Mouse (Mus musculus): ENCODE results near the gene Trp63. TPM values are rescaled to one million over a fixed set of nuclear protein-coding genes. Genes with fewer than 3 reads are reported as not detected.

Gene Trp63
- total RNA-seq, 2 experiments from 2014 or later, result 0.35 TPM; not detected in 1

DNA sequence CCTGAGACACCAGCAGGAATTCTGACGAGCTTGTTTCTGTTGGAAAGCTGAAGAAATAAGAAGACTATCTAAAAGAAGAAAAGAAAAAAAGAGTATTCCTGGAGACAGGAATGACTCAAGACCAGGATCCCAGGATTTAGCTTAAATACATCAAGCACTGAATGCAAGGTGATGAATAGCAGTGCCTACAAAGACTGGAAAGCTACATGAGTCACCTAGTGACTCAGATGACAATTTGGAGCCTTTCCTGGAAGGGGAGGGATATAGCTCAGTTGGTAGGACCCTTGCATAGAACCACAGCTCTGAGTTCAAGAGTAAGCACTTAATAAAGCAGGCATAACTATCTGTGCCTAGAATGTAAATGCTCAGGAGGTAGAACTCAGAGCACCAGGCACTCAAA lies 93.9 kb downstream of the Trp63 start:
- ATAC-seq (replicated peaks; ENCODE audit: poor library complexity), result no peak

DNA sequence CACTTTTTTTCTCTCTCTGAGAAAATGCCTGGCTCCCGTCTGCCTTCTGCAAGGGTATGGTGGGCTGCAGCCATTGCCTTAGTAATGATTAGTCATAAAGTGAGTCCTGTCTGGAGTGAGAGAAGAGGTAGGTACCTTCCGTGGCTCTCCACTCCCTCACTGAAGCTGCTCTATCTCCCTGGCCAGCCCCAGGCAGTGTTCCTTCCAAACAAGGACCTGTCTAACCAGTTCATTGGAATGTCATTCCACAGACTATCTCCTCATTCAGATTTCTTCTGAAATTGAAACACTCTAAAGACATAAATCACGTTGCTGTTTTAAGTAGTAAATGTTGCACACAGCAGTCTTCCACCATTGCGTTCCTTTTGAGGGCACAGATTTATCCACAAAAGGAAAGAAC lies 96.4 kb downstream of the Trp63 start:
- no peak for ATAC-seq (replicated peaks; ENCODE audit: poor library complexity)

GRCm38 (mm10) chr16:25784246-25784645 lies 100.7 kb downstream of the Trp63 start:
- no peak for ATAC-seq (replicated peaks; ENCODE audit: poor library complexity)

GRCm38 (mm10) chr16:25786457-25786856 lies 102.9 kb downstream of the Trp63 start:
- no peak for ATAC-seq (replicated peaks; ENCODE audit: poor library complexity)

DNA sequence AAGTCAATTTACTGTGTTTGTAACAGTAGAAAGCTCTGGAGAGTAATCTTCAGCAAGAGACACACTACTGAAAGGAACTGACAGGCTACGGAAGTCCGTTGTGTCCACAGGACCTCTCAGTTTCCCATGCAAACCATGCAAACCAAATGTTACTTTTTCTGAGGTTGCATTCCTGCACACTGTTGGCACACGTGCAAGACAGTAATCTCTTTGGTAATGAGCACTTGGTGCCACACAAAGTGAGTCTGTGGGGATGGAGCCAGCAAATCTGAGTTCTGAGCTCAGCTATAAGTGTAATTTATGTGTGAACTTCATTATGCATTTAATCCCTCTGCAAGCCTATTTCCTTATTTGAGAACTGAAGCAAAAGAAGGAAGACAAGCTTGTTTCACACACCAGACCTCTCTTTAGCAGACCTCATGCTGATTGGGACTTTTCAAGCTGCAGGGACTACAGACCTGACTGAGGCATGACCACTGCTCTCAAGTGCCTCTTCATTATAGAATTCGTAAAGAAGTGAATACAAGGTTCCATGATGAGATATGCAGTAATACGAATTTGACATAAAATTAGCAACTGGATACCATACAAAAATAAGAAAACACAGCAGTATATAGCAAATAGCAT lies 109.2 kb downstream of the Trp63 start:
- ATAC-seq (replicated peaks; ENCODE audit: poor library complexity), result no peak

GRCm38 (mm10) chr16:25797732-25798294 lies 114.2 kb downstream of the Trp63 start:
- ATAC-seq (replicated peaks; ENCODE audit: poor library complexity), result no peak

DNA sequence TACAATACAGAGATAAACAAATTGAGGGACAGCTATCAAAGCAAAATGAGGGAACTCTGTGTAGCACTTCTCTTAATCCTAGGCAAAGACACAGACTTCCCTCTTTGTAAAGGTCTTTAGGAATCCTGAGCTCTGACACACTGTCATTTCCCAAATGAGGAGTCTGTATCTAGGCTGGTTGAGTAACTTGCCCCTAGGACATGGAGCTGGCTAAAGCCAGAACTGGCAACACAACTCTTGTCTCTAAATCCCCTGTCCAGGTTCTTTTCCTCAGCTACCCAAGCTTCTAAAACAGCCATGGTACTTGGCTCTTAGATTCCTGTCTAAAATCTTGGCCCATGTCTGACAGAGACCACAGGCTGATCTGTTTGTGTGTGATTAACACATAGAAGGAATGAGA lies 116.1 kb downstream of the Trp63 start:
- ATAC-seq (replicated peaks; ENCODE audit: poor library complexity), result no peak

DNA sequence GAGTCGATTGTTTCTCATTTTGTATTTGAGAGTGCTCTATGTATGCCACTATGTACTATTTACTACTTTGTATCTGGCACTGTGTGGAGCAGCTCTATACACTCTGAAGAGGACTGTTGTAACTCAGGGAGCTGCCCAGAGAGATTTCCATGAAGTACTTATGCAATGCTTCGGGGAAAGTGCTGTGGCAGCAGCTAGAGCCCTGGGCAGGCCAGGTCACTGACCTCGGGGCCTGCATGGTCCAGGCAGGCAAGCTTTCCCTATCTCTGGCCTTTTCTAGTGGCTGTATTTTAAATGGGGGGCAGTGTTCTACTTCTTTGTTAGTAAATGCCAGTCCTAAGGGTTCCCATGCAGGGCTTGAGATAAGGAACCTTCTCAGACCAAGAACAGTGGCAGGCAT lies 121.4 kb downstream of the Trp63 start:
- ATAC-seq (replicated peaks; ENCODE audit: poor library complexity), result no peak

GRCm38 (mm10) chr16:25807116-25807515 lies 123.6 kb downstream of the Trp63 start:
- ATAC-seq (replicated peaks; ENCODE audit: poor library complexity), result no peak

DNA sequence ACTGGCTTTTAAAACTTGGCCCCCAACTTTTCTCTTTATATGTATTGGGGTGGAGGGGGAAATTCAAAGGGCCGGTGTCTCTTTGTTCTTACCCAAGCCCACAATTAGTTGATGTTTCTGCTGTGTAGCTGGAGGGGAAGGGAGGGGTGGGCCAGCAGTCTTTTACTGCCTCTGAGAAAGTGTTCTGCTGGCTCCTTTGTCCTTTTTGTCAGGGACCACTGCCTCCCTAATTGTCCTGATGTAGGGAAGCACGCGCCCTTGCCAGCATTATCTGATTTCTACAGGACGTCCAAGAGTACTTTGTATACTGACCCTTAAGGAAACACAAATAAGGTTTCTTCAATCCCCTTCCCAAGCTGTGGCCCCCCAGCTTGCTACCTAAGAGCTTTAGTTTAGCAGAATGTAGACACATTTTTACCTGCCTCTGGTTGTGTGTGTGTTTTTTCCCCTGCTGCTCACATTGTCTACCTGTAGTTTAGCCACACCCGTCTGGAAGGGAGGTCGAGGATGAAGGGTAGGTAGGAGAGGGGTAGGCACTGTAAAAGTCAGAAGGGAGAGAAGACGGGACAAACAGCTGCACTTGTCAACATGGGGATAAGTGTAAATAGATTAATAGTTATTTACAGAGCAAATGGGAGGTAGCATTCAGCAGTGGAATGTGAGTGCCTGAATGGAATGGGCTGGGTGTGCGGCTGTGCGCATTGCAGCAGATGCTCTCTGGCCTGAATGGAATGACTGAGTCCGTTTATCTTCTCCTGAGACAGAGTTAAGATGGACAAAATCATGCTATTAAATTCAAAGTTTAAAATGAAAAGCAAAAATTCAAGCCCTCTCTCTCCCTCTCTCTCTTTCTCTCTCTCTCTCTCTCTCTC lies 134.4 kb downstream of the Trp63 start:
- ATAC-seq (replicated peaks; ENCODE audit: poor library complexity), result no peak

DNA sequence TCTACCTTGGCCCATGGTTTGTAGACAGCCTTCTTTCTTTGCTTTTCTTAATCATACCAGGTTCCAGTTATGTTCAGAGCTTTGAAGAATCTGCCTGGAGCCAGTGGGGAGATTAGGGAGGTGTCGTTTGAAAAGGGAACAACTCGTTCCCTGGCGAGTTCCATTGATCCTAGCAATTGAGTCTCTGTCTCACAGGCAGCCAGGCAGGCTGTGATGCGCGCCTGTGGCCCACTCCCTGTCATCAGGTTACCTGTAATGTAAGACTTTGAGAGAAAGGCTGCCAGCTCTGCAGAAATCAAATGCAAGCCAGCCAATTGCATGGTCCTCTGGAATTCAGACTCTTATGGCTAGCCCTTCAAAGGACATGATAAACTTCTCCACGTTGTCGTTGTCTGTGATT lies 142.5 kb downstream of the Trp63 start:
- no peak for ATAC-seq (replicated peaks; ENCODE audit: poor library complexity)

GRCm38 (mm10) chr16:25832576-25832975 lies 149.0 kb downstream of the Trp63 start:
- no peak for ATAC-seq (replicated peaks; ENCODE audit: poor library complexity)

DNA sequence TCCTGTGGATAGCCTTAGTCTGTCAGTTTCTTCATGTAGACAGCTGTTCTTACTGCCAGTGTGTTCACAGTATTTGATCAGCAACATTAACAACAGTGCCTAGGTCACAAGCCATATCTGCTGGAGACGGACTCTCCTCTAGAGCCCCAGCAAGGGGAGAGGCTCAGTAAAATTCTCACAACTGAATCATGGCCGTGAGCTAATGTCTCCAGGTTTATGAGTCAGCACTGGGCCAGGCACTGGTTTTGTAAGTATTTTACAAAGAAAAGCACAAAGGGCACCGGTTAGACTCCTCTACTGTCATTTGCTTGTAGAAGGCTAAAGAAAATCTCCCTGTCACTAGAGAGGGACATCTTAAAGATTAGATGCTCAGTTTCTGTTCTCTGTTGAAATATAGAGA lies 151.7 kb downstream of the Trp63 start:
- ATAC-seq (replicated peaks; ENCODE audit: poor library complexity), result no peak

- no peak for ATAC-seq (replicated peaks; ENCODE audit: poor library complexity)
Measured at GRCm38 (mm10) chr16:25835723-25836122, 152.2 kb downstream of the Trp63 start.

DNA sequence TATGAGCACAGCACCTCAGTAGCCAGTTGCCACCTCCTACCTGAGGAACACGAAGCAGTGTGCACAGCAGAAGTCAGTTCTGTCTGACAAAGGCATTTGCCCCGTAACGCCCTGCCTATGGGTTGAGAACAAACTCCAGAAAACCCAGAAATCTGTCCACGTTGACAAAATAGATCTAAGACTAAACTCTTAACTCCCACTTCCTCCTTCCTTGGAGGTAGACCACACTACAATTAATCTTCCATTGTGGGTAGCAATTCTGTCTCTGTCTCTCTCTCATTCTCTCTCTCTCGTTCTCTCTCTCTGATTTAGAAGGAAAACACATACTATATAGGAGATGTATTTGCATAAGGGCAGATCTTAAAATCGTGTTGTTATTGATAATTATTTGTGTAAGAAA lies 159.4 kb downstream of the Trp63 start:
- ATAC-seq (replicated peaks; ENCODE audit: poor library complexity), result no peak

- no peak for ATAC-seq (replicated peaks; ENCODE audit: poor library complexity)
Measured at GRCm38 (mm10) chr16:25843625-25844024, 160.1 kb downstream of the Trp63 start.

GRCm38 (mm10) chr16:25846611-25847010 lies 163.0 kb downstream of the Trp63 start:
- ATAC-seq (replicated peaks; ENCODE audit: poor library complexity), result peak; percentile 76

- ATAC-seq (replicated peaks; ENCODE audit: poor library complexity), result peak; percentile 39; the same call in 1 of the 2 replicates
Measured at GRCm38 (mm10) chr16:25848474-25848873, 164.9 kb downstream of the Trp63 start.

DNA sequence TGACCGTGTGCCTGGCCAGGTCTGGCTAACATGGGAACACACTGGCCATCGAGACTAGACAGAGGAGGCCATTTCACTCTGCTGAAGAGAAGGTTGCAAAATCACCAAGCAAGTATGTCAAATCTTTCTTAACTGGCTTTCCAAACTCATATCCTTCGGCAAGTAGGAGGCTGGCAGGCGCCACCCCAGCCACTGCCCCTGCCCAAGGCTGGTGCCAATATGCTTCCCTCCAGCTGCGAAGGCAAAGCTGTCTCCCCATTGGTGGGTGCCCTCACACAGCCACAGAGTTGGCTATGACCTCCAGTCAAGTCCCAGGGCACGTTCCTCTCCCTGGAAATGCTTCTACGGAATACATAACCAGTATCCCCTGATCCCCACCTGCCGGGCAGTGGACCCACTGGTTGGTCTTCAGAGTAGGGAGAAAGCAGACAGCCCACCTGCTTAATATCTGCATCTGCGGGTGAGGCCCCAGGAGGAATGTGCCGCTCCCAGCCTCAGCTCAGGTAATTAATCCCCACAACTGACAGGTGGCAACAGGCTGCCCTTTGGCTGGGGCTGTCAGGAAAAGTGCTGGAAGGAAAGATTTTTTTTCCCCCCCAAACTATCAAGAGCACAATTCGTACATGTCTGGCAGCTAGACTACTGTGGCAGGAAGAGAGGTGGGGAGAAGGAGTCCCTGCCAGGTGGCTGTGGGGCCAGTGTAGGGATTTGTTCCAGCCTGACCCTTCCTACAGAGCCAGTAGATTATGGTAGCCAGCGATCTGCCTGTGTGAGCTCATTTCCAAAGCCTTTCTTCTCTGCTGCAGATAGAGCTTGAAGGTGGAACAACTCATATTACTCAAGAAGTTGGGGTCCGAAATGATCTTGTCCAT lies 166.3 kb downstream of the Trp63 start:
- peak; percentile 52 for ATAC-seq (replicated peaks; ENCODE audit: poor library complexity)

- 0 out of 2 replicates have a peak, but pooled peaks have one; percentile 37 for ATAC-seq (replicated peaks; ENCODE audit: poor library complexity)
Measured at GRCm38 (mm10) chr16:25860731-25861505, 177.4 kb downstream of the Trp63 start.
